Mouse (Mus musculus) cerebellum, adult 18-20 months (tissue): ENCODE results near the gene Galnt9.

Source experiments
- DNase-seq, 2 experiments: peaks; one replicate each; pipeline ENCODE4 v3.0.0; 2021

The Galnt9 gene

DNA sequence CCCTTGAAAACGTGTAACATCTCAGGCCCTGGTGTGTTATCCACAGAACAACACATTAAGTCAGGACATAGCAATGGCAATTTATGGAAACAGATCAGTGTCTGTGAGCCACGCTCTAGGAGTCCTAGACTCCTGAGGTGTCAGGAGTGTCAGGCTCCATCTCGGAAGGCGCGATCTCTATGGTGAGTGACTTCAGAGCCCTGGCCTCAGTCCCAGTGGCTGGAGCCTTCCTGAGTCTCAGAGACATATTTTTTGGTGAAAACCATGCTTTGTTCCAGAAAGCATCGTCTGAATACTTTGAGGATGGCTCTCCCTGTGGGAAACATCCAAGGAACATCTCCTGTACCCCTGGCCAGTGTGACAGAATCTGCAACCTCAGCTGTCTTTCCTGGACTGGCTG, 2.7 kb upstream of the Galnt9 start:
- DNase-seq, result no peak

- peak; percentile 52 to 65 for DNase-seq
Measured at GRCm38 (mm10) chr5:110544691-110545069, 525 bp downstream of the Galnt9 start.

DNA sequence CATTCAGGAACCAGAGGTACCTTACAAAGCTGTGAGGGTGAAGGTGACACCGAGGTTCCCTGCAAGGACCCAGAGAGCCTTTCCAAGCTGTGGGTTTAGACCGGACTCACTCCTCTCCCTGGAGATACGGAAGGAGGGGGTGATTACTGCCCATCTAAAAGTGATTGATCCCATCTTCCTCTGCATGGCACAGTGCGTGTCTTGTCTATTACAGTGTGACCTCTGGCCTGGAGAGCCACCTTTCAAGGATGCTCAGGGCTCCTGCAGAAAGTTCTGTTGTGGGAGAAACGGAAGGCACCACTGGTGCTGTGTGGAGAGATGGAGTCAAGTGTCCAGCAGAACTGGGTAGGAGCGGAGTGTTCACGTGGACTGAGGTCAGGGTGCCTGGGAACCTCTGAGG, 1.2 kb downstream of the Galnt9 start:
- DNase-seq, result peak in 1 of 2 experiments; percentile 41

GRCm38 (mm10) chr5:110546136-110546535, 2.0 kb downstream of the Galnt9 start:
- peak; percentile 62 to 66 for DNase-seq

- peak; percentile 85 to 86 for DNase-seq
Measured at GRCm38 (mm10) chr5:110546726-110547406, 2.7 kb downstream of the Galnt9 start.

DNA sequence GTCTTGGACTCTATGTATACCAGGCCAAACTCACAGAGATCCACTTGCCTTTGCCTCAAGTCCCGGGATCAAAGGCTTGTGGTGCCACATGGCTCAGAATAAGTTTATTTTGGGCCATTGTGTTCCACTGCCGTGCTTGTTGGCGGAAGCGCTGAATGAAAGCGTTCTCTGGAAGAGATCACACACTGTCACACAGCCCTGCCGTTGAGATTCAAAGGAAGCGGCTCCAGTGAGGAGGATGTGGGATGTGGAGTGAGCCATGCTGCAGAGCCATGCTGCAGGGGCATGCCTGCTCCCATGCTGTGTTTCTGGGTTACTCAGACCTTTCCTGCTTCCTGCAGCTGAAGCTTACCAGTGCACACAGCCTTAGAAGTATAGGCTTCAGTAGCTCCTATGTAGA, 4.3 kb downstream of the Galnt9 start:
- DNase-seq, result peak; percentile 29 to 37

DNA sequence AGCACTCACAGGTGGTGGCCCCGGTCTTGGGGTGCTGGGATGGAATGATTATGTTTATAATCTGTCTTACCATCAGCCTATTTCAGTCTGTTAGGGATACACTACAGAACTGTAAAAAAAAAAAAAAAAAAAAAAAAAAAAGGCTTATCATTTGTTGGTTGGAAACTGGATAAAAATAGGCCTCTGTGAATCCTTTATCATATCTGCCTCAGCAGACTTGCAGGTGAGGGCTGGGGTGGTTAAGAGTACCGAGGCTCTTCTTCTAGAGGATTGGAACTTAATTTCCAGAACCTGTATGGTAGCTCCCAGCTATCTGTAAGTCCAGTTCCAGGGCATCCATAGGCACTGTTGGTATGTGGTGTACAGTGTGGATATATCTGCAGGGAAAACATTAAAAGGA, 6.0 kb downstream of the Galnt9 start:
- DNase-seq, result no peak

DNA sequence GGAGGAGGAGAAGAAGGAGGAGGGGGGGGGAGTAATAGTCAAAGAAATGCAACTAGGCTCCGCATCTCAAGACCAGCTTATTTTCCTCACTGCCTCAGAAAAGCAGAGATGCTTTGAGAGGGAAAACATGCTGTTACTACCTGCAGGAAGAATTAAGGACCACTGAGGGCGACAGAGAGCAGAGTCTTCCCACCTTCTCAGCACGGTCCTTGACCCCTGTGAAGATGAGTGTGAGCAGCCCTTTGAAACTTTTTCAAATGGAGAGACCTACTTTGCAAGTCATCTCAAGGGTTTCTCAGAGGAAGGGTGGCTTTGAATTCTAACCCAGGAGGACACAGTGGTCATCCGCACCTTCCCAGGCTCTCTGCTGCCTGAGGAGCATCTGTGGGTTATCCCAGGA, 6.7 kb downstream of the Galnt9 start:
- DNase-seq, result peak in 1 of 2 experiments; percentile 25

GRCm38 (mm10) chr5:110552005-110552404, 7.8 kb downstream of the Galnt9 start:
- peak; percentile 70 to 71 for DNase-seq

DNA sequence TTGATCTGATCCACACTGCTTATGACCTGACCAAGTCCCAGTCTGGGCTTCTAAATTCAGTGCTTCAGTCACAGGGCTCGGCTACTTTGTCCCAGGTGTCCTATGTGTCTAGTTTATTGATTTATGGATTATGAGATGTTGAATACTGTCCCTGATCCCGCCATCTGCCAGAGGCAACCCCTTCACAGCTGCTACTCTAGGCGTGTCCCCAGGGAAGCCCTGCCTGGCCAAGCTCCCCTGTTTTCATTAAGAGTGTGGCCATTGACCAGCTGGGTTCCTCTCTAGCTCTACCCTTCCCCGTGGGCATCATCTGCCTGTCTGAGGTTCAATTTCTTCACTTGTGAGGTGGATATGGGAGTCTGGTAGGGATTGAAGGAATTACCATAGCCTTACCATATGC, 9.2 kb downstream of the Galnt9 start:
- peak in 1 of 2 experiments; percentile 35 for DNase-seq

- DNase-seq, result no peak
Measured at GRCm38 (mm10) chr5:110555198-110555597, 11.0 kb downstream of the Galnt9 start.

- DNase-seq, result peak; percentile 64 to 74
Measured at GRCm38 (mm10) chr5:110558368-110558767, 14.2 kb downstream of the Galnt9 start.

DNA sequence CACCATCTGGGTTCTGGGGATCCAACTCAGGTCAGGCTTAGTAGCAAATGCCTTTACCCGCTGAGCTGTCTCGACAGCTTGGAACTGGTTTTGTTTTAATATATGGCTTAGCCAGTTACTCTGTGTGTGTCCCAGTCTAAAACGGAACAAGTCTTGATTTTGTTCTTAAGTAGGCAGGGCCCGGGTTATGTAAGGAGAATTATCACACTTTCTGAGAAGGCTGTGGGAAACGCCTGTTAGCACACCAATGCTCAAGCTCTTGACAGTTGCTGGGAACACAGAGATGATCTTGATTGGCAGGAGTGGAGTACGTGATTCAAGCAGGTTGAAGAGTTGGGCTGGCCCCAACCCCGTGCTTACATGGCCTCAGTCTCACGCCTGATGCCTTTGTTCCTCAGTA, 15.5 kb downstream of the Galnt9 start:
- no peak for DNase-seq

DNA sequence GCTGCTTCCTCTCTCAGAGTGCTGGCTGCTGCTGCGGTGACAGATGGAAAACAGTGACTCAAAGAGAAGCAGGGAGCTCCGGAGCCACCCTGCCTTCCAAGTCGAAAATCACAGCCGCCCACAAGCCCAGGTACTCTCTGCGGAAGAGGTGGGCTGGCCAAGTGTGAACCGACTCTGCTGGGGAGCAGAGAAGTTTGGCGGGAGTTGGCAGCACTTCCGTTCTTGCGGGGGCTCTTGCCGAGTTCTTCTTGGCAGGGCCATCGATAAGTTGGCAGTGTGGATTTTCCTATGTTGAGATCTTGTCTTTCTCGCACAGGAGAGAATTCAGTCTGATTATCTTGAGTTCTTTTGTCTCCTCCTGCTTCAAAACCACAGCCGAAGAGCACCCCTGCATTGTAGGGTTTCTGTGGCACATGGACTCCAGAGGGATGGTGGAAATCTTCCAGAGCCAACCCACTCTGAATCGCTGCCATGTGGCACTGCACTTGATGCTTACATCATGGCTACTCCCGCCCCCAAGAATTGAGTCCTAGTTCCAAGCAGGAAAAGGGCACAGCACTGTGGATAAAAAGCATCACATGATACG, 18.7 kb downstream of the Galnt9 start:
- DNase-seq, result peak; percentile 83 to 91

DNA sequence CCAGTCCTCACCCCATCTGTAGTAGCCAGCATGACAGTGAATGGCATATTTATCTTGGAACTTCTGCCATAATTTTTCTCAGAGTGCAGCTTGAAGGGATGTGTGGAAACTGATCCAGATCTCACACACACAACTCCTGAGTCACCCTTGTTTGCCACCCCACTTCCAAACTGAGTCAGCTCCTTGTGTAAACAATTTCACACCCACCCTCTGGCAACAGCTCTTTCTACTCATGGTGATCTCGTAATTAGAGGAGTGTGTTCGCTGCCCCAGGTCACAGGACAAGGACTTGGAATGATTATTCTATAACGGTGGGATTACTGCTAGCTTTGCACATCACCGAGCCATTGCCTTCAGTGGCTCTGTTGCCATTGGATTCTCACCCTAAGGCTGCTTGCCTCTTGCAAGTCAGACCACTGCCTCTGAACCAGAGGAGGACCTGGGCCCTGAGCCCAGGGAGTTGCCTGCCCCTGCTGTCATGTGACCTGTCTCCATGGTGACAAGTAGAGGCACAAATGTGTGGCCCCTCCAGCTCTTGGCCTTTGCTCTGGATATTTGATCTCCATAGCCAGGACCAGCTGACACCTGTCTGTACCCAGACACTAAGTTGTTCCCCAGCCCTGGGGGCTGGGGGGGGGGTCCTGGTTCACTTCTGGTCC, 21.0 kb downstream of the Galnt9 start:
- DNase-seq, result no peak

DNA sequence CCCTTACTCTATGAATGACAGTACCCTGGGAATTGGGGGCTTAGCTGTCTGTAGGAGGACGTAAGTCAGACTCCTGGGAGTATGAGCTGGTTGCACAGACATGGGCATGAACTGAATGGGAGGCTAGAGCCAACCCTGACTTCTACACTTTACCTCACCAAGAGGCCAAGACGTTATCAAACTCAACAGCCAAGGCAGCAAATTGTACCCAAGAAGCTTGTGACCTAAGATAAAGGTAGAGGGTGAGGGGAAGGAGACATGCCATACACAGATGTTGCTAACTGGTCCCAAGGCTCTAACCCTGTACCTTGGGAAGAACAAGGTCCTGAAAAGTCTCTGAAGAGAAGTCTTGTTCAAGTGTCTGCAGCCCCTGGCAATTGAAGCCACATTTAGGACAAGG, 23.4 kb downstream of the Galnt9 start:
- DNase-seq, result no peak

- DNase-seq, result no peak
Measured at GRCm38 (mm10) chr5:110574888-110575287, 30.7 kb downstream of the Galnt9 start.

DNA sequence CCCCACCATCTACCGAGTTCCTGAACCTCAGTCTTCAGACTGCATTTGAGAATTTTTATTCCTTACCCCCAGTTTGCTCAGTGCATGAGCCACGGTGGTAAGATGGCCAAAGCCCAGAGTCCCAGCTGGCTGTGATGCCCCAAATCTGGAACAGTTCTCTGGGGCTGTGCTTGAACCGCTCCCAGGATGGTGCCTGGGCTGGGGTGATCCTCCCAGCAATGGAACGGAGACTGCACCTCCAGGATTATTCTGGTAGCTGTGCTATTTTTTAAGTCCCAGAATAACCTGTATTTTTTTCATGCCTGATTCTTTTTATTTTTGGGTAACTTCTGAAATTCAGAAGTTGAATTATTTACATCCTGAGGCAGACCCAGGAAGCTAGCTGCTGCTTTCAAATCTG, 35.1 kb downstream of the Galnt9 start:
- no peak for DNase-seq

GRCm38 (mm10) chr5:110580569-110581239, 36.5 kb downstream of the Galnt9 start:
- DNase-seq, result peak; percentile 41 to 49

DNA sequence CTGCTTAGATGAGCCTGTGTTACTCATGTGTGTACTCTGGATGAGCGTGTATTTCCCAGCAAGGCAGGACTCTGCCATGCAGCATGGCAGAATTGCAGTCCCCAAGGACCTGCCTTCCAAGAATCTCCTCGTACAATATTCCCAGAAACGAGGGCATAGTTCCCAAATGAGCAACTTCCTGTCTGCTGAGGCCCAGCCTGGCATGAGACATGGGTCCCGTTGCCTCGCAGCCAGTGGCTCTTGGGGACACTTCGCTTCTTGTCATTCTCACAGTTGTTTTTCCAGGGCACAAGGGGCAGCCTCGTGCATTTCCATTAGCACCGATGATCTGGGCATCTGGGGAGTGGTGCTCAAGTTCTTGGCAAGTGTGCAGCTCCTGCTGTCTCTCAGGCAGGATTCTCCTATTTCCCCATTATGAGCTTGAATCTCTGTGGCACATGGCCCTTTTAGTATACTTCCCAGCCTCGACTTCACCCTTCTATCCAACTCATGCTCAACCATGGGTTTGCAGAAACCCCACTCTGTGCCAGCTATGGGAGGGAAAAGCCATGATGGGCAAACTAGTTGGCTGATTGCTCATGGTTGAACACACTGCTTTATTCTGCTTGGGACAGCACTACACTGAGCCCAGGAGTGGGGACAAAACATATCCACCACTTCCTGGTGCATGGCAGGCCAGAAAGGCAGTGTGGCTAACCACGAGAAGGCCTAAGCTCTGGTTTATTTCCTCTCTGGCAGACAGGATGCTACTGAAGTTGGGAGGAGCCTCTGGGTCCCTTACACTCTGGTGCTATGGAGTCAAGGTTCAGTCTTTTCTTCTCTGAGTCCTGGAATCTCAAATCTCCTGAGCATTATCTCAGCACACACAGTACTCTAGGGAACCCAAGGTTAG, 38.7 kb downstream of the Galnt9 start:
- DNase-seq, result peak; percentile 36 to 39

DNA sequence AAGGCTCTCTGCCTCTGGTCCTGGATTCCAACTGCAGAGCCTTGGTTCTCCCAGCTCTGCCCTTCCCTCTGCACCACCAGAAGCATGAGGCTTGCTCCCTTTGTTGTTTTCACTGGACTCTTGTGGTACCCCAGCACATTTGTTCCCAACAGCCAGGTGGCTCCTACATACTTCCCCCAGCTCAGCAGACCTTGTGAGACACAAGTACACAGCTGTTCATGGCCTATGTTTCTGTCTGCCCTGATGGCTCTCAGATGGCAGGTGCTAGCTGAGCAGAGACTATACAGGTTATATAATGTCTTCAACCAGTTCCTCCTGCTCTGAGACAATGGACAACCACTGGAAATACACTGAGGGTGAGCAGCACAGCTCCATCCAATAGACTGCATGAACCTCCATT, 43.3 kb downstream of the Galnt9 start:
- no peak for DNase-seq

DNA sequence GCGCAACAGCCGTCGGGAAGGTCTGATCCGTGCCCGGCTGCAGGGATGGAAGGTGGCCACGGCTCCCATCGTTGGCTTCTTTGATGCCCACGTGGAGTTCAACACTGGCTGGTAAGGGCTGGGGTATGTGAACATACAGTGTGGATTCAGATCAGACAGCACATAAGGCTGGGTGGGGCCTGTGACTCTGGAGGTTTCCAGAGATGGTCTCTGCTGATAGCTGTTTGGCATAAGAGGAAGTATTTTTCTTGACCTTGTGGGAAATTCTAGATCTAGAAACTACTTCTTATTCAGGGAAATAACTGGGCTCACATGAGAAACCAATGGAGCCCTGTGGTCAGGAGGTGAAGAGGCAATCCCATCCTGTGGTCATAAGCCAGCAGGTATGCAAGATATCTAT, 45.7 kb downstream of the Galnt9 start:
- DNase-seq, result no peak

DNA sequence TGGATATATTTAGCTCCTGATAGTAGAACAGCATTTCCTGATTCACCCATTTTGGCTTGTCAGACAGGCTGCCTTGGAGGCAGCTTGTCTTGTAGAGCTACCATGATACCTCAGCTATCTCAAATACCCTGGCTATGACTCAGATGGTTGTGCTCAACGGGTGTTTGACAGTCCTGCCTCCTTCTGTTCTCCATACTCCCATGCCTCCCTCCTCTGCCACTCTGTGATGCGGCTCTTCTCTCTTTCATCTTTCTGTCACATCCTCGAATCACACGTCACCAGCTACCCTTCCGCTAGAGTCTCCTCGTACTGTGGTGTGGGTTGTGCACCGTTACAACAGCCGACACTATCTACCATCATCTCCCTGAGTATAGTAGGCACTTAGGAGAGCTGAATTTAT, 50.3 kb downstream of the Galnt9 start:
- DNase-seq, result no peak
